Mouse (Mus musculus) liver, embryonic 11.5 days (tissue): ENCODE data around the gene BC048403. TPM values are rescaled to one million over a fixed set of nuclear protein-coding genes. Genes with fewer than 3 reads are reported as not detected.

Source experiments
- ATAC-seq: fragments of 200-750 bp; cut with Nextera tagmentation; replicated peaks from 2 replicates; pipeline ENCODE4 v1.8.0; 2017; ENCODE audit warnings: moderate number of reproducible peaks, mild to moderate bottlenecking, moderate TSS enrichment, moderate library complexity; ENCODE audit not compliant: low FRiP score
- DNase-seq: peaks from one replicate; pipeline ENCODE4 v3.0.0-alpha.2; 2017; ENCODE audit warnings: low spot score
- H3K27ac ChIP-seq: fragments of 300-500 bp; sonication (generic); 2 replicates; pipeline ENCODE4 v1.5.1; 2014; ENCODE audit warnings: mild to moderate bottlenecking, low read depth, low read length, control low read depth
- H3K27me3 ChIP-seq: fragments of 300-500 bp; sonication (generic); replicated peaks from 2 replicates; pipeline ENCODE4 v1.6.1; 2014; ENCODE audit warnings: low read length, mixed read lengths; ENCODE audit not compliant: control insufficient read depth, insufficient read depth
- H3K36me3 ChIP-seq: fragments of 300-500 bp; sonication (generic); 2 replicates; pipeline ENCODE4 v1.6.1; 2014; ENCODE audit warnings: mild to moderate bottlenecking, low read length, moderate library complexity, mixed read lengths; ENCODE audit not compliant: control insufficient read depth, insufficient read depth
- H3K4me1 ChIP-seq: fragments of 300-500 bp; sonication (generic); replicated peaks from 2 replicates; pipeline ENCODE4 v1.6.1; 2014; ENCODE audit warnings: low read length, mixed read lengths; ENCODE audit not compliant: control insufficient read depth, insufficient read depth
- H3K4me2 ChIP-seq: fragments of 300-500 bp; sonication (generic); 2 replicates; pipeline ENCODE4 v1.6.1; 2014; ENCODE audit warnings: mild to moderate bottlenecking, control low read depth, moderate library complexity
- H3K4me3 ChIP-seq: fragments of 300-500 bp; sonication (generic); 2 replicates; pipeline ENCODE4 v1.5.1; 2014; ENCODE audit warnings: low read depth, low read length, control low read depth
- H3K9ac ChIP-seq: fragments of 300-500 bp; sonication (generic); 2 replicates; pipeline ENCODE4 v1.6.1; 2014; ENCODE audit warnings: low read depth, low read length, control low read depth
- H3K9me3 ChIP-seq: fragments of 300-500 bp; sonication (generic); 2 replicates; pipeline ENCODE4 v1.6.1; 2016; ENCODE audit warnings: low read length, inconsistent platforms, mixed read lengths; ENCODE audit not compliant: control insufficient read depth
- WGBS: fragments of 180-500 bp; shearing (Covaris S2); extraction: QIAGEN DNeasy Blood & Tissue Kit; methylation state at CpG from one replicate; pipeline ENCODE4 v1.1.7; 2014; 5-methylcytosine and 5-hydroxymethylcytosine counted together
- polyA plus RNA-seq: library from polyadenylated mRNA; unstranded; fragments of >200 nt; fragmentation: Nextera tagmentation; extraction: Ambion mirVana; gene quantifications from 2 replicates; pipeline ENCODE4 v1.2.1, GENCODE M21; 2014

Gene BC048403
- polyA plus RNA-seq, result 5.6 and 6.7 TPM in 2 replicates

GRCm38 (mm10) chr10:121739548-121740505 lies at the start of gene BC048403:
BC048403 (plus strand) TSS chr10:121739937.
- peak within 1 kb of the TSS; percentile 80 for H3K4me3 ChIP-seq
- DNase-seq (peak; percentile 94), ATAC-seq (peak; percentile 92)
- H3K27ac ChIP-seq, result peak within 1 kb of the TSS; percentile 11; the same call in 1 of the 2 replicates
- peak within 1 kb of the TSS; percentile 83 for H3K4me2 ChIP-seq
- WGBS, result under 1% methylated on average over 66 of the region's 68 CpGs
- 0 out of 2 replicates have a peak, but pooled peaks cover 9% of the 10 kb centered on the region for H3K4me1 ChIP-seq
- H3K36me3 ChIP-seq, result peaks cover 3% of the 10 kb centered on the region; the same call in 1 of the 2 replicates
- H3K9me3 ChIP-seq, result no peaks in the 10 kb centered on the region
- peak within 1 kb of the TSS; percentile 81 for H3K9ac ChIP-seq
- no peaks in the 10 kb centered on the region for H3K27me3 ChIP-seq

GRCm38 (mm10) chr10:121692944-121693579 lies 46.7 kb upstream of the BC048403 start:
- no peaks in the 10 kb centered on the region for H3K27me3 ChIP-seq
- H3K9me3 ChIP-seq, result no peaks in the 10 kb centered on the region
- no peaks in the 10 kb centered on the region; the same call in 1 of the 2 replicates for H3K4me1 ChIP-seq
- H3K4me3 ChIP-seq, result peak overlapping the region; percentile 30
- WGBS, result 29% methylated on average over 18 of the region's 18 CpGs
- no peak overlapping the region for H3K27ac ChIP-seq
- 0 out of 2 replicates have a peak overlapping the region, but pooled peaks have one; percentile 8 for H3K9ac ChIP-seq
- no peaks in the 10 kb centered on the region for H3K36me3 ChIP-seq
- ATAC-seq, result peak; percentile 51
- H3K4me2 ChIP-seq, result peak overlapping the region; percentile 61
- peak; percentile 37 for DNase-seq

GRCm38 (mm10) chr10:121694567-121694966 lies 45.2 kb upstream of the BC048403 start:
- Histone ChIP-seq H3K4me2 (no peak overlapping the region), H3K9me3 (no peaks in the 10 kb centered on the region), H3K27me3 (no peaks in the 10 kb centered on the region), H3K4me3 (no peak overlapping the region), H3K9ac (no peak overlapping the region), H3K4me1 (no peaks in the 10 kb centered on the region; the same call in 1 of the 2 replicates), H3K36me3 (no peaks in the 10 kb centered on the region), H3K27ac (no peak overlapping the region)
- 82% methylated on average over 11 of the region's 11 CpGs for WGBS
- DNase-seq, result no peak
- no peak for ATAC-seq

GRCm38 (mm10) chr10:121701296-121702248 lies 38.2 kb upstream of the BC048403 start:
- H3K27ac ChIP-seq, result no peak overlapping the region
- 58% methylated on average over 11 of the region's 11 CpGs for WGBS

GRCm38 (mm10) chr10:121703619-121704018 lies 36.1 kb upstream of the BC048403 start:
- H3K27ac ChIP-seq, result no peak overlapping the region
- no peak for ATAC-seq
- 82% methylated on average over 6 of the region's 6 CpGs for WGBS
- H3K4me1 ChIP-seq, result no peaks in the 10 kb centered on the region
- H3K9me3 ChIP-seq, result no peaks in the 10 kb centered on the region
- no peak overlapping the region for H3K4me2 ChIP-seq
- no peak overlapping the region for H3K9ac ChIP-seq
- no peaks in the 10 kb centered on the region for H3K36me3 ChIP-seq
- H3K4me3 ChIP-seq, result no peak overlapping the region
- no peaks in the 10 kb centered on the region for H3K27me3 ChIP-seq
- no peak for DNase-seq

More at GRCm38 (mm10) chr10:121701296-121702248, 38.2 kb upstream of the BC048403 start:
- no peak for DNase-seq
- no peaks in the 10 kb centered on the region for H3K9me3 ChIP-seq
- H3K4me2 ChIP-seq, result no peak overlapping the region
- no peak overlapping the region for H3K9ac ChIP-seq
- H3K27me3 ChIP-seq, result no peaks in the 10 kb centered on the region
- ATAC-seq, result no peak
- H3K4me1 ChIP-seq, result no peaks in the 10 kb centered on the region
- H3K36me3 ChIP-seq, result no peaks in the 10 kb centered on the region
- no peak overlapping the region for H3K4me3 ChIP-seq

- no peak overlapping the region for H3K27ac ChIP-seq
- no peaks in the 10 kb centered on the region for H3K27me3 ChIP-seq
- H3K4me3 ChIP-seq, result no peak overlapping the region
- no peak for DNase-seq
- H3K4me1 ChIP-seq, result no peaks in the 10 kb centered on the region
- no peaks in the 10 kb centered on the region for H3K36me3 ChIP-seq
- no peak overlapping the region for H3K9ac ChIP-seq
- H3K4me2 ChIP-seq, result no peak overlapping the region
- no peak for ATAC-seq
- no peaks in the 10 kb centered on the region for H3K9me3 ChIP-seq
- 77% methylated on average over 6 of the region's 6 CpGs for WGBS
These were observed 34.9 kb upstream of the BC048403 start for GRCm38 (mm10) chr10:121704871-121705270.

GRCm38 (mm10) chr10:121705399-121706163 lies 34.2 kb upstream of the BC048403 start:
- DNase-seq (no peak), ATAC-seq (no peak)
- WGBS, result 80% methylated on average over 15 of the region's 15 CpGs

More at GRCm38 (mm10) chr10:121705399-121706163, 34.2 kb upstream of the BC048403 start:
- no peaks in the 10 kb centered on the region for H3K27me3 ChIP-seq
- no peak overlapping the region for H3K4me2 ChIP-seq
- no peaks in the 10 kb centered on the region for H3K9me3 ChIP-seq
- no peaks in the 10 kb centered on the region for H3K4me1 ChIP-seq
- no peaks in the 10 kb centered on the region for H3K36me3 ChIP-seq
- H3K4me3 ChIP-seq, result no peak overlapping the region
- H3K9ac ChIP-seq, result no peak overlapping the region
- no peak overlapping the region for H3K27ac ChIP-seq
